Mouse (Mus musculus) 416B (cell line): ENCODE measurements at regions not wholly inside any gene's neighbourhood (a gene's known extent, or its start where the extent isn't known, plus 50 kb on each side); places are given as distances from the start of the nearest gene placed in this dataset.

Source experiments
- DNase-seq: peaks from one replicate; pipeline ENCODE4 v3.0.0; 2011; ENCODE audit warnings: low read depth

GRCm38 (mm10) chr2:169237321-169237720 lies 281.9 kb upstream of the Zfp64 start:
- no peak for DNase-seq

- DNase-seq: no peak
These were observed 279.1 kb upstream of the Zfp64 start for GRCm38 (mm10) chr2:169234368-169235070.

GRCm38 (mm10) chr2:169233151-169234123 lies 278.1 kb upstream of the Zfp64 start:
- DNase-seq: no peak

GRCm38 (mm10) chr2:169222264-169222663 lies 266.9 kb upstream of the Zfp64 start:
- DNase-seq: no peak

- no peak for DNase-seq
These were observed 265.8 kb upstream of the Zfp64 start for GRCm38 (mm10) chr2:169221141-169221540.

- no peak for DNase-seq
These were observed 260.2 kb upstream of the Zfp64 start for GRCm38 (mm10) chr2:169215546-169216043.

GRCm38 (mm10) chr2:169214396-169214795 lies 259.0 kb upstream of the Zfp64 start:
- no peak for DNase-seq

GRCm38 (mm10) chr2:169213314-169213713 lies 257.9 kb upstream of the Zfp64 start:
- no peak for DNase-seq

- no peak for DNase-seq
These were observed 257.4 kb upstream of the Zfp64 start for GRCm38 (mm10) chr2:169212676-169213257.

- DNase-seq: no peak
These were observed 248.9 kb upstream of the Zfp64 start for GRCm38 (mm10) chr2:169204254-169204752.

- no peak for DNase-seq
These were observed 236.6 kb upstream of the Zfp64 start for GRCm38 (mm10) chr2:169191974-169192373.

GRCm38 (mm10) chr2:169191465-169191864 lies 236.1 kb upstream of the Zfp64 start:
- no peak for DNase-seq

- no peak for DNase-seq
These were observed 222.2 kb upstream of the Zfp64 start for GRCm38 (mm10) chr2:169177565-169177964.

GRCm38 (mm10) chr2:169168795-169169194 lies 213.4 kb upstream of the Zfp64 start:
- no peak for DNase-seq

GRCm38 (mm10) chr2:169168376-169168775 lies 213.0 kb upstream of the Zfp64 start:
- DNase-seq: no peak

GRCm38 (mm10) chr2:169161651-169162050 lies 206.3 kb upstream of the Zfp64 start:
- no peak for DNase-seq

GRCm38 (mm10) chr2:169158760-169159159 lies 203.4 kb upstream of the Zfp64 start:
- no peak for DNase-seq

- no peak for DNase-seq
These were observed 202.8 kb upstream of the Zfp64 start for GRCm38 (mm10) chr2:169158005-169158673.

GRCm38 (mm10) chr2:169156908-169157307 lies 201.5 kb upstream of the Zfp64 start:
- DNase-seq: no peak

GRCm38 (mm10) chr2:169154881-169155280 lies 199.5 kb upstream of the Zfp64 start:
- DNase-seq: no peak

GRCm38 (mm10) chr2:169147655-169148054 lies 192.3 kb upstream of the Zfp64 start:
- no peak for DNase-seq

GRCm38 (mm10) chr2:169142224-169142623 lies 186.8 kb upstream of the Zfp64 start:
- no peak for DNase-seq
